Mouse (Mus musculus) gonadal fat pad, adult 2 months (tissue): Measurements from ENCODE around the gene Hsph1. TPM values are rescaled to one million over a fixed set of nuclear protein-coding genes. Genes with fewer than 3 reads are reported as not detected.

Experiments
- DNase-seq: peaks from one replicate; pipeline ENCODE4 v3.0.0-alpha.2; 2012; ENCODE audit warnings: low read depth
- polyA plus RNA-seq: library from polyadenylated mRNA; depleted of rRNA; stranded (reverse); fragments of >200 nt; gene quantifications from 2 replicates; pipeline ENCODE4 v1.2.3, GENCODE M21; 2012; rRNA removed

Hsph1 gene
- polyA plus RNA-seq, 1 experiment: 7.9 TPM

GRCm38 (mm10) chr5:149588814-149589534 is 47.2 kb downstream of the Hsph1 start:
- DNase-seq: no peak

DNA sequence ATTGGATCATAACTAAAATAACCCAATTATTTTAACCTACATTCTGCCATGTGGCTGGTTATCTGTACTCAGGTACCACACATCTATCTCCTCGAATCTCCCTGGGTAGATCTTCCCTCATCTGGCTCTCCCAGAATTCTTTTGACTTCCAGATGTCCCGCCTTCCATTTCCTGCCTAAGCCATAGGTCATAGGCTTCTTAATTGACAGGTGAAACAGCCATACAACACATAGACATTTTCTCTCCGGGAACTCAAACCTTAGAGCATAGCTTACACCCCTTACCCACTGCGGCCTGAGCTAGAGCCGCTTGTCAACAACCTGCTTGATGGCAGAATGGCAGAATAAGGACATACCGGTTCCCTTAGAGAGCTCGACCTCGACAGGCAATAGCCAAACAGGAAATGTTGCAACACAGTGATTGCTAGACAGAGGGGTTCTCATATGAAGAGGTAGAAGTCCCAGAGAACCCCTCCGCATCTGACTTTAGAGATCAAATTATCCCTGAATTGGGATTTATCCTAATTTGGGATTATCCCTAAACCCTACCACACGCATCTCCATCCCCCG is 48.8 kb downstream of the Hsph1 start:
- no peak for DNase-seq

- no peak for DNase-seq
These were observed 50.3 kb downstream of the Hsph1 start for GRCm38 (mm10) chr5:149585910-149586309.

- DNase-seq: no peak
These were observed 50.9 kb downstream of the Hsph1 start for GRCm38 (mm10) chr5:149585231-149585630.

GRCm38 (mm10) chr5:149584154-149584655 is 52.0 kb downstream of the Hsph1 start:
- DNase-seq: no peak

- no peak for DNase-seq
These were observed 52.7 kb downstream of the Hsph1 start for GRCm38 (mm10) chr5:149583507-149583906.

DNA sequence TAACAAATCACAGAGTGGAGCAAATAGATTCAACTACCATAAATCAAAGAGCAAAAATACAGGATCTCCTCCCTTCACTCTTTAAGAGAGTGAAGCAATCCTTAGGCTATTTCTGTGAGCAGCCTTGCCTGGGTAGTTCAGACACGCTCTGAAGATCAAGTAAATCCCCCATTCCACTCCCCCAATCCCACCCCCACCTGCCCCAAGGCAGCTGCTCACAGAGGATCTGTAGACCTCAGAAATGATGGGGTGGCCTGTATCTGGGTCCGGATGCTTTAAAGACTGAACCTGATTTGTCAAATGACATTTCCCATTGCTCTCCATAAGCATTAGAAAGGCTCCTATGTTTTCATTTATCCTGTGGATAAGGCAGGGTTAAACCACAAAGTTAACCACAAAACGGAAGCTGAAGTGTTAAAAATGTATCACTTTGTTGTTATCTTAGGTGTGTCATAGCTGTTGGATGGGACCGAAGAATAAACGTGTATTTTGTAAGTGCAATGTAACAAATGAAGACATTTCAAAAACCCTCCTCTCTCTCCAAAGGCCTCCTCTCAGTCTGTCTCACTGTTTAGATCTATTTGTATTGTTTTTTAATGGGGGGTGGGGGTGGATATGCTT is 53.4 kb downstream of the Hsph1 start:
- DNase-seq: no peak

- DNase-seq: no peak
These were observed 58.7 kb downstream of the Hsph1 start for GRCm38 (mm10) chr5:149577449-149577848.

DNA sequence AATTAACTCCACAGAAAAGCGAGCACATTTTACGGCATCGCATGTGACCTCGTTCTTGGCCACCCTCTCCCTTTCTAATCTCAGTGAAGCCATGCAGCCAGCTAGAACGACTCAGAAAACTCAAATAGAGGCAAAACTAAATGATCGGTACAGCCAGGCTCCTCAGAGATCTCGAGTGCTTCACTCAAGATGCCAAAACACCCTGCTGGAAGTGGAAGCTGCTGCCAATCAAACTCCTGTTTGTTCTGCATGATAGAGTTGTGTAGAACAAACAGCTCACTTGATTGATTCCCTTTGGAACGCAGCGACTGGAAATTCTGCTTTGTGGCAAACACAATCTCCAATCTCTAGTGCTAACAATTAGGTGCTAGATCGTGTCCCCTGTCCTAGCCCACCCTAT is 59.2 kb downstream of the Hsph1 start:
- DNase-seq: no peak

DNA sequence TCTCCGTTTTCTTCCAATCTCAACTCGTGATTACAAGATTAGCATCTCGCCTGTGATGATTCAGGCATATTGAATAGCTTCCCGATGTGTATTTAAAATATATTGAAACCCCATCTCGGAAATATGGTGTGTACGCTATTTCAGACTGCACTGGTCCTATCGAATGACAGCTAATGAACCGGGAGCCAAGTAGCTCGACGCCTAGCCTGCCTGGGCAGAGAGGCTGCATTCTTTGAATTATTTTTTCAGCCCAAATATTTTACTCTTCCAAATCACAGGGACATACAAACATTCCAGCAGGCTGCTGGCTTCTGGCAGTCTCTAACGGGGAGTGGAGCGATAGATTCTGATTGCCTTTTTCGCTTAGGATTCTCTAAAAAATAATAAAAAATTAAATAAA is 67.2 kb downstream of the Hsph1 start:
- DNase-seq: no peak

GRCm38 (mm10) chr5:149566957-149567356 is 69.2 kb downstream of the Hsph1 start:
- no peak for DNase-seq

DNA sequence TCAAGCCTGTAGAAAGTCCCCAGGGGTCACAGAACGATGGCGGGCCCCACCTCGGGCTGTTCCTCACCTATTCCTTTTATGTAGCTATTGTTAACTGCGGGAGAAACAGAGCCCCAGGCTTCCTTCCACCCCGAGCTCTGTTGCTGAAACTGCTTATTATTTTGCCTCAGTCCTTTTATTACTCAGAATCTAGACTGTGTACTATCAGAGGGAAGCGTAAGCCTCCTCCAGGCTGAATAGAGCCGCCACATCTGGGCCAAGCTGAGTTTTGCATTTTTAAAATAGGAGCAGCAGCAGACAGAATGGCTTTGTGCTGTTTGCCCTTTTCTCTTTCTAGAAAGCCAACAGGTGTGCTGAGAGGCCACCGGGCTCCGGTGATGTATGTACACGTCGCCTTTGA is 70.2 kb downstream of the Hsph1 start:
- DNase-seq: no peak

Other genes starting within 250 kb of the Hsph1 start
- gene Medag, start 224.6 kb downstream of the Hsph1 start, polyA plus RNA-seq: 9.5 and 13.6 TPM in 2 replicates
- gene Tex26, start 196.7 kb downstream of the Hsph1 start, polyA plus RNA-seq: 0.32 TPM in 1 of 2 replicates, not detected in the other
- gene Wdr95, start 107.7 kb downstream of the Hsph1 start, polyA plus RNA-seq: 1.9 and 2.3 TPM in 2 replicates
- gene B3glct, start 41.9 kb upstream of the Hsph1 start, polyA plus RNA-seq: 8.9 and 11.1 TPM in 2 replicates